Mouse (Mus musculus) brain, adult 2 months (tissue): ENCODE data around the gene Rasgef1c.

Experiments
- DNase-seq: peaks from one replicate; pipeline ENCODE4 v3.0.0; 2011; ENCODE audit warnings: low read depth, low spot score

Rasgef1c gene

DNA sequence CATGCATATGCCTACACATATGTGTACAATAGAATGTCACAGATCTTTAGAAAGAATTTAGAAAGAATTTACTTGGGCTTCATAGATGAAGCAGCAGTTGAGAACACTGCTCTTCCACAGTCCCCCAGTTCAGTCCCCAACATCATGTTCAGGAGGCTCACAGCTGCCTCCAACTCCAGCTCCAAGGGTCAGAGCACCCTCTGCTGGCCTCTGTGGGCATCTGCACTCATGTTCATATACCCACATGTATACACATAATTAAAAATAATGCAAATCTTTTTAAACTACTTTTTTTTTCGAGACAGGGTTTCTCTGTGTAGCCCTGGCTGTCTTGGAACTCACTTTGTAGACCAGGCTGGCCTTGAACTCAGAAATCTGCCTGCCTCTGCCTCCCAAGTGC lies 73.0 kb downstream of the Rasgef1c start:
- DNase-seq = no peak

DNA sequence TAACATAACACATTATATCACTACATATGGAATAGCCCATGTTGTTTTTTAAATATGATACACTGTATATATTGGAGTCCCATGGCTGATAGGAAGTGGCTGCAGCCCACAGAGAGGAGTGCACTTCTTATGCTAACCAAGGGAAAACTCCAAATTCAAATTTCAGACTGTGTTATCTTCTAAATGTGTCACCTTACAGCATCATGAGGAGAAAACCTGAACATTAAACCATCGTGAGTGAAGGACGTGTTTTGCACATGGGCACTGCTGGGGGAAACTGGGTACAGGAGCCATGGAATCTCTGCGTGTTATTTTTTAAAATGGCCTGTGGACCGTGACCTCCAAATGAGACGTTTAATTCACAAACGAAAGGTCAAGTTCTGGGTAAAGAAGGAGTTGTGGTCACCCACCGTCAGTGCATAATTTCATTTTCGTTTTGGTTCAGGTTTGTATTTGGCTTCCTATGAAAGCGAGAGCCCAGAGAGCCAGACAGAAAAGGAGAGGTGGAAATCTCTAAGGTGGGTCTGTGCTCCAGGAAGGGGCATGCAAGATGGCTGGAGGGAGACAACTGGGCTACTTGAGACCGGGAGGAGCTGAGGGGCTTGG lies 76.4 kb downstream of the Rasgef1c start:
- DNase-seq = no peak

DNA sequence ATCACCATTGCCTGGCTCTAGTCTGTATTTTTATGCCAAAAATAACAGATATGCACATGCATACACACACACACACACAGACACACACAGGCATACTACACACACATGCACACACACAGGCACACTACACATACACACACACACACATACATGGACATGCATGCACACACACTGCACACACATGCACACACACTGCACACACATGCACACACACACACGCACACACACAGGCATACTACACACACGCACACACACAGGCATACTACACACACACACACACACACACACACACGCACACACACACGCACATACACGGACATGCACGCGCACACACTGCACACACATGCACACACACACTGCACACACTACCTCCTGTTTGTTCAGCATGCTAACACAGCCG lies 77.3 kb downstream of the Rasgef1c start:
- DNase-seq = no peak

DNA sequence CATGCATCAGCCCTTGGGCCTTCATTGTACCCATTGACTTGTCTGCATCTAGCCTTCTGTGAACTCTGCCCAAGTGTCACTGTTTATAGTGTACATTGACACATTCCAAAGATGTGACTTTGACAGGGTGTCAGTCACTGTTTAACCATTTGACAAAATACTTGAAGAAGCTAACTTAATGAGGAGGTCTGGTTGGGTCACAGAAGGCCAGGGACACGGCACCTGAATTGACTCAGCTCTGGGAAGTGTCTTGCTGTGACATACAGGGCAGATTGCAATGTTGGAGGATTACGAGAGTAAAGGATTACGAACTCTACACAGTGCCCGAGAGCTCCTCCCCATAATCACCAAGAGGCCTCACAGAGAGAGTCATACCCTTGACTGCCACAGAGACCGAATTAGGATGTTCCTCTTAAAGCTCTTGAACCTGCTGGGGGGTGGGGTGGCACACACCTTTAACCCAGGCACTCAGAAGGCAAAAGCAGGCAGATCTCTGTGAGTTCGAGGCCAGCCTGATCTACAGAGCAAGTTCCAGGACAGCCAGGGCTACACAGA lies 79.1 kb downstream of the Rasgef1c start:
- no peak for DNase-seq

DNA sequence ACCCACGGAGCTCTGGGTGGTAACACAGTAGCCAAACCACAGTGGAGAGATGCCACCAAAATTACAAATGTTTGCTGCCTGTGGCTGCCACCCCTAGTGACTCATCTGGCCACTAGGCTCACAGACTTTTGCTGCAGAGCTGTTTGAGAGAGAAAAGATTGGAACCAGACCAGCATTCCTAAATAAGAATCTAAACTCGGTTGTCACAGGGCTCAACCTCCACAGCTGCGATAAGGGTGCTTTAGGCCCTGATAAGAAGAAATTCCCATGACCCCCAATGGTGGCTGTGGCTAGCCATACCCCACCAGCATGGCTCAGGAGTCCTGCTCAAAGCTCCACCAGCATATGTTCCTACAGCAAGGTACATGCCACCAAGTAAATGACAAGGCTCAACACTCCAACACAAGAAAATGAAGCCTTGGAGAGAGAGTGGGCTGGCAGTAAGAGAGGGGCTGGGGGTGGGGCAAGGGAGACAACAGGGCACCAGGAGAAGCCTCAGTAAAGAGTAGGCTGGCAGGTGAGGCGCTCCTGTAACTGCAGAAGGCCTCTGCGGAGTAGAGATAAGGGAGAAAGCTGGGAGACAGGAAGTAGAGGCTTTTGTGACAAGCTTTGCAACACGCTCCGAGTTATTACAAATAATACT lies 79.8 kb downstream of the Rasgef1c start:
- DNase-seq = peak; percentile 53

DNA sequence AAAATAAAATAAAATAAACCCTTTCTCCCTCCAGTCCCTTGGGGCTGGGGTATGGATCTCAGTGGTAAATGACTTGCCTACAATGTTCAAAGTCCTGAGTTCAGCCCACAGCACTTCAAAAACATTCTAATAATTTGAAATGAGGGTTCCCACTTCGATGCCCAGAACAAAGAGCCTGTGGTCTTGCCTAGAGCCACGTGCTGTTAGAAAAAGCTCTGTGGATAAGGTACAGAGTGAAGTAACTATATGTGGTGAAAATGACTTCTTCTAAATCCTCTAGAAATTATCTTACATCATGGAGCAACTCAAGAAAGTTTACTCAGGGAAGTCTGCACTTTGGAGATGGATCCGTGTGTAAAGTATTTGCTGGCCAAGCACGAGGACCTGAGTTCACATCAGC lies 80.5 kb downstream of the Rasgef1c start:
- DNase-seq = no peak

DNA sequence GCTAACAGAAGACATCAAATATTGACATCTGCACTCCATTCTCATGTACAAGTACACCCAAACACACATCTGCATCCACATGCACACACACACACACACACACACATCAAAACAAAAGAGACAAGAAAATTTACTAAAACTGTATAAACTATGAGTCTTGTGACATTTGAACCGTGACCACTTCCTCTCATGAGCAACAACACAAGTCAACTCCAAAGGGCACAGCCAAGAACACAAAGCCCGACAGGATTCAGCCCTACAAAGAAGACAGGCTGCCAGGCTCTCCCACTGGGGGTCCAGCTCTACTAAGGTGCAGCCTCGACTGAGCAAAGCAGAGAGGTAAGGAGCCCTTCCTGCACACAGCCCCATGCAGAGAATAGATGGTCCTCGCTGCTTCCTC lies 81.2 kb downstream of the Rasgef1c start:
- no peak for DNase-seq

DNA sequence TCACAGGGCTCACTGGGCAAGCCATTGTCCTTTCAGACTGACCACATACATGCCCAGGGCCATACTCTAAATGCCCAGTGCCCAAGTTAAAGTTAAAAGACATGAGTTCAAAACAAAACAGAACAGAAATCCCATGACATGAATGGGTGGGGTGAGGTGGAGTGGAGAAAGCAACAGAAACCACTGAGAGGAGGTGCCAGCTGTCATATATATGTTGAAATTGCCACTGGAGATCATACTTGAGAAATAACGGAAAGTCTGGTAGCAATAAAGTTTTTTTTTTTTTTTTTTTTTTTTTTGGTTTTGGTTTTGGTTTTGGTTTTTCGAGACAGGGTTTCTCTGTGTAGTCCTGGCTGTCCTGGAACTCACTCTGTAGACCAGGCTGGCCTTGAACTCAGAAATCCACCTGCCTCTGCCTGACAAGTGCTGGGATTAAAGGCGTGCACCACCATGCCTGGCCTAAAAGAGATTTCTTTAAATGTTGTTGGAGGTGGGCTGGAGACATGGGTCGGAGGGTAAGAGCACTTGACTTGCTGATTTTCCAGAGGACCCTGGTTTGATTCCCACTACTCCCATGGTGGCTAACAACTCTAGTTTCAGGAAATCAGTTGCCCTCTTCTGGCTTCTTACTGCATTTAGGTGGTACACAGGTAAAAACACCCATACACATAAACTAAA lies 82.4 kb downstream of the Rasgef1c start:
- DNase-seq = no peak

DNA sequence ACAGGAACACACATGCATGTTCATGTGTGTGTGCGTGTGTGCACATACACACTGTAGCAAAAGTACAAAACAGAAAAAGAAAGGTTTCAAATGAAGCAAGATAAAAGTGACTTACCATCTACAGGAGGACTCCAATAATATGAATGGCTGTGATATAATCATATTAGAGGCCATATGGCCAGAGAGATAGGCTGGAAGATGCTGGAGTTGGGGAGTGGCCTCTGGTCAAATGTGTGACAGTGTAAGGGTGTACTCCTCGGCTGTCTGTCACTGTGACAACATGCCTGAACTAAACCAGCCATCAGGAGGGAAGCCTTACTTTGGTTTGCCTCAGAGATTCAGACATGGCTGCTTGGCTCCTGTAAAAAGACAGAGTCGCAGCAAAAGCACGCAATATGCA lies 83.4 kb downstream of the Rasgef1c start:
- DNase-seq = no peak

DNA sequence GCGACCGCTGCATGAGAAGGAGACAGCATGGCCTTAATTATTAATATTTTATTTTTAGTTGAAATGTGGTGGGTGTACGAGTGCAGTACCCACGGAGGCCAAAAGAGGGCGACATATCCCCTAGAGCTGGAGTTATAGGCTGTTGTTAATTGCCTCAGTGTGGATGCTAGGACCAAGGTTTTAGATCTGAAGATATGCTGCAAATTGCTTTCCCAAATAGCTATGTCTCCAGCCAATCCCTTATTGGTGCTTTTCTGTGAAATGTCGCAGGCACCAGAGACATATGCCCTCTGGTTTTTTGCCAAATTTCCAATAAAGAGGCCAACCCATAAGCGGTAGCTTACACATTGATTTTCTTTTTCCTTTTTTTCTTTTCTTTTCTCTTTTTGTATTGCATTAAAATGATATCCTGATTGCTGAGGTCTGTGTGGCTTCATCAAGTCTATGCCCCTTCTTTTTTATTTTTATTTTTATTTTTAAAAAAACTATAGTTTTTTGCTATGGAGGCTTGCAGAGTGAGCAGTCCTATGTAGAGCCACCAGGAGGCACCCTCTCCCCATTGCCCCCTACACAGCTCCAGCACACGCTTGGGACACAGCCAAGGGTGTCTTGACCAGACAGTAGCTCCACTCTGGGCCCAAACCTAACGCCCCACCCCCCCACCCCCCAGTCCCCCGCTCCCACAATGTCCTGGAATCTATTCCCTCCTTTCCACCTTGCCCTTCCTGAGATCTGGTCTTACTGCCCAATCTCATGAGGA lies 84.8 kb downstream of the Rasgef1c start:
- peak; percentile 82 for DNase-seq

DNA sequence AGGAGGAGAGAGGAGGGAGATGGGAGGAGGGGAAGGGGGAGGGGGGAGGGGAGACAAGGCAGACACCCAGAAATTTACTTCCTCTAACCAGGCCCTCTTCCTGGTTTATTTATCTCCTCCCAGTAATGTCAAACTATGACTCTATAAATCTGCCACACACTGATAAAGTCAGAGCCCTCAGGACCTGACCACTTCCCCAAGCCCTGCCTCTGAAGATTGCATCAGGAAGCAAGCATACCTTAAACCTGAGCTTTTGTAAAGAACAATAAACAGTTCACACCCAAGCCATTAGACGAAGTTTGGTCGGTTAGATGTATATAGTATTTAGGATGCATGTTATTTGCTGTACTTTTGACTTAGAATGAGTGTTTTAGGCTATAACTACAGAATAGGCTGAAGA lies 92.9 kb downstream of the Rasgef1c start:
- no peak for DNase-seq

DNA sequence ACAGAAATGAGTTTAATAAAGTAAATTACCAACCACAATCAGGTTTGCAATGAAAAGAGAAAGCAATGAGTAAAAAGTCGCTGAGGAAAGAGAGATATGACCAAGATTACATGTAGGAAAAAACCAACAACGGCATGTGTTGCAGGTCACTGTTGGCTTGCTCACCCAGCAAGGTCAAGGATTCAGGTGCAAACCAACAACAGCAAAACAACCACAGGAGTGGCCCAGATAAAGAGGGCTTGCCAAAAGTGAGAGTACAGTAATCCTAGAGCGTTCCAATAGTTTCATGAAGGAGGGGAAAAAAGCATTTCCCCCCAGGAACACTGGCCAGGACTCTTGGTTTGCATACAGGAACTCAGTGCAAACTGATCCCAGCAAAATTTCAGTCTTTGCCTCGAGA lies 94.8 kb downstream of the Rasgef1c start:
- DNase-seq = no peak

DNA sequence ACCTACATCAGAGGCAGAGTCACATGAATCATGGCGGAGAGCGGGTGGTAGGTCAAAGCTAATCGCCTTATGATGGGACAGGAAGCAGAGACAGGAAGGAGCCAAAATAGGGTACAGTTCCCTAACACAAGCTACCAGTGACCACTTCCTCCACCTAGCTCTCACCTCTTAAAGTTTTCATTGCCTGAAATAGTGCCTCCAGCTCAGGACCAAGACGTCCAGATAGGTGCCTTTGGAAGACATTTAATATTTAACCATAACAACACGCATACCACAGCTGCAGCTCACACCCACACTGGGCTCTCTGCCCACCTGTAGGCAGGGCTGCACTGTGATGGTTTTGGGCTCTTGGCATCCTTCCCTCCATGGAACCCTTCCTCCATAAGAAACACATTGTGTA lies 95.7 kb downstream of the Rasgef1c start:
- DNase-seq = peak; percentile 47

DNA sequence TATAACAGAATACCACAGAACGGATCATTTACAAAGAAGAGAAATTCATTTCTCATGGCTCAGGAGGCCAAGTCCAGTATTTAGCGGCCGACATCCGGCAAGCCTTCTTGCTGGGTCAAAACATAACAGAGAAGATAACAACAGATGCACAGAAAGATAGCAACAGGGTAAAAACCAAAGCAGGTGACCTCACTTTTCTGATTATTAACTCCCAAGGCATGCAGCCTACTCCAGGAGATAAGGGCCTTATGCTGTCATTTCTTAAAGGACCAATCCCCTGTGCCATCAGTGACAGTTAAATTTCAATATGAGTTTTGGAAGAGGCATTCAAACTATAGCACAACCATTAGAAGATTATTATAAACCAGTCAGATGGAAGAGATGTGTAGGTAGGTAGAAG lies 101.2 kb downstream of the Rasgef1c start:
- no peak for DNase-seq

DNA sequence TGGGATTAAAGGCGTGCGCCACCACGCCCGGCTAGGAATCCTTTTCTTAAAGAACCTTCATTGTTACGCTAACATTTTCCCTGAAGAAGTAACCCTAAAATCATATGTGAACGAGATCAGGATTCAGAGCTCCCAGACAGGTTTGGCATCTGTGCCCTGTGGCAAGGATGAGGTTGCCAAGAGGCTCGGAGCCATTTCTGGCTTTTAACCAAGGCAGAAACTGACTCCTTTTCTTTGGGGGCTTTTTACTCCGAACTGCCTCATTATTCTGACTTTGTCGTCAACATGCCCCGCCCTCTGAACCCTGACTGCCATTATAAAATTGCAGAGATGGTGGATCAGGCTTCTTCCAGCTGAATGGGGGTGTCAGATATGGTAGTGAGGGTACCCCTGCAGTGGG lies 106.1 kb downstream of the Rasgef1c start:
- DNase-seq = no peak

DNA sequence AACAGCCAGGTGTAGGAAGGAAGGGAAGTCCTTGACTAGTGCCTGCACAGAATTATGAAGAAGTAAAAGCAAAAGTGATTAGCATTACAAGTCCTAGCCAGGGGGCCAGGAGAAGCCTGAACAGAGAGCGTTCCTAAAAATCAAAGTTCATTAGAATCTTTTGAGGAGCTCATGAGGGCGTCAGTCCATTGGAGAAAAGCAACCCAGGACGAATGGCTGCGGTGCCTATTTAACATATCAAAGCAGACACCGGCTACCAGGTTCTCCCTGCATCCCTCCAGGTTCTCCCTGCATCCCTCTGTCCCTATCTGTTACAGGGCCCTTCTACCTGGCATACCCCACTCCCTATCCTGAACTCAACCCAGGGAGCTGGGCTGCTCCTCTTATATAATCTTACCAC lies 106.6 kb downstream of the Rasgef1c start:
- no peak for DNase-seq

DNA sequence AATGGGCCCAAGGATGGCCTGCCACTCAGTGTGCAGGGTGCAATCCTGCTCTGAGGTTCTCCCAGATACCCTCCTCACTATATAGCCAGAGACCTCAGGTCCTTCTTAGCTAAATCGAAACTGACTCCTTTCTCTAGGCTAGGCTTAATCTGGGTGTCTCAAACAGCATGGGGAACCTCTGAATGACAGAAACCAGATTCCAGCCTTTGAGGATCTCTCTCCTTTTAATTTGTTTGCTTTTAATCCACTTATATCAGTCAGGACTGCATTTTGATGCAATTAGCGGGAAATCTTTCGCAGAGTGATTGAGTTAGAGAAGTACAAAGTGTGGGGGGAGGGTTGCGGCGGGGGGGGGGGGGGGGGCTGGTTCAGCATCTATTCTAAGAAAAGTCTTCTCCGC lies 111.4 kb downstream of the Rasgef1c start:
- no peak for DNase-seq

DNA sequence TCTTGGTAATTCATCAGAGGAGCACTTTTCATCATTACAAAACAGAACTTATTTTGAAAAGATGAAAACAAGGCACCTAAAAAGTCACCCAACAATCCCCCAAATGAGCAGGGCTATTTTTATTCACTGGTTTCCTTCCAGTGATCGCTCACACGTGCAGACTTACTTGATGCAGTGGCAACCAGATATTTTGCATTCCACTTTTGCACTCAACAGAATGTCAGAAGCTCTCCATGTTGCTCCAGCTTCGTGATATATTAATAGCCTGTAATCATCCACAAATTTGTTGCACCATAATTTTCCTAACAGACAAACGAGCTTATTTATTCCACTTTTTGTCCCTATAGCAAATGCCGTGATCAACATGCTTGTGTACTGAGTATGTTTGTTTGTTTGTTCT lies 114.9 kb downstream of the Rasgef1c start:
- DNase-seq = peak; percentile 30

DNA sequence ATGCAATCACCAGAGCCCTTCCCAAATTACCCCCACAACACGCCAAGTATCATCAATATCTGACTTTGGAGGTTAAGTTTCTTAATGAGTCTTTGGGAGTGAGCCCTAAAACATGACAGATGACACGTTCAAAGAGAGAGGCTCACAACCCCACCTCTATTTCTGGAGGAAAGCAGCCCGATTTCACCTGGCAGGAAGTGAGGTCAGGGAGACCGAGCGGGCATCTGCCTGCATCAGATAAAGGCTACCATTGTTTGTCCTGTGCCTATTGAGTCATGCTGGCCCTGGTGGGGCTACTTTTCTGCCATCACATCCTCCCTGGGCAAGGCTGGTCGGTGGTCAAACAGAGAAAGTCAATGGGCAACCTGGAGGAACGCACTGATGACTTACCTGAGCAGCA lies 115.9 kb downstream of the Rasgef1c start:
- DNase-seq = no peak

DNA sequence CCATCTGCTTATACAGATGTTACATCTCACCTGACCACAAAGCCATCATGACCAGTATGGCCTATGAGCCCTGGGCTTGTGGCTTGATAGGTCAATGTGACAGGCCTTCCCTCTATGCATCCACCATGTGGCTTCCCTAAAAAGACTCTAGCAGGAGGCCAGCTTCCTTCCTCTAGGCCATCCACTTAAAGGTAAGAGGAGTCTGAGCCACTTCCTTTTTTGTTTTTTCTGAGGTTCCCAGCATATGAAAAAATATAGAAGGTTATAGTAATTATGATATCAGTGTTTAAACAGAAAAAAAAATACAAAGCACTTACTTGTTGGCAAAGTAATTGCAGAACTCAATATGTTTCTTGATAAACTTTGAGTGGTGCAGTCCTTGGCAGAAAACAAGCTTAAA lies 117.2 kb downstream of the Rasgef1c start:
- no peak for DNase-seq

DNA sequence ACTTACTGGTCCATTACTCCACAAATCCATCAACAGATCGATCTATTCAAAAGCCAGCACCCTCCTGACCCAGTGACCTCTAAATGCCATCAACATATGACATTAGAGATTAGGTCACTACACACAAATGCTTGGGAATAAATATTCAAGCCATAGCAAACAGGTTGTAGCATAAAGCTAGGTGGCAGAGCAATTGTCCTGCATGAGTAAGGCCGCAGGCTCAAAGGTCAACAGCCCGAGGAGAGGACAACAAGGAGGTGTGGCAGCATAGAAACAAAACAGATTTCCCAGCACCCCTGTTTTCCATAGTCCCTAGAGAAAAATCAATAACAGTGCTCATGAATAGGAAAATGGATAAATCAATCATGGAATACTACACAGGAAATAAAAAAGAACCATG lies 120.5 kb downstream of the Rasgef1c start:
- no peak for DNase-seq

DNA sequence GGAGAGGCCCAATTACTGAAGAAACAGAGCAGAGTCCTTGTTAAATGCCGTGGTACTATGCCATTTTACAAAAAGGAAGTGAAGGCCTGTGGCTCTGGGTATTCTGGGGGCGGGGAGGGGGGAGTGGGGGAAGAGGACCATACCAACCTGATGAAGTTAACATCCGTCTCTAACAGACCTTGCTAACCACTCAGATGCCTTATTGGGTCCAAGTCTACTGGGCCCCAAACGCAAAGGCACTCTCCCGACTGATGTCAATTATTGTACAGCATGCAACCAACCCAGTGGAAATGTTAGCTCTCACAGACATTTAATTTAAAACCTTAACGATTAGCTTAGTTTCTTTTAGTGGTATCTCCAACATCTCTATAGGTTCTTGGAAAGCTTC lies 122.8 kb downstream of the Rasgef1c start:
- no peak for DNase-seq
